Mouse (Mus musculus) ovary, postnatal 10 days (tissue): Measurements from ENCODE around the gene 4930447F04Rik.

ENCODE experiments used
- DNase-seq: peaks from one replicate; pipeline ENCODE4 v3.0.0; 2022; ENCODE audit warnings: low spot score

4930447F04Rik gene

DNA sequence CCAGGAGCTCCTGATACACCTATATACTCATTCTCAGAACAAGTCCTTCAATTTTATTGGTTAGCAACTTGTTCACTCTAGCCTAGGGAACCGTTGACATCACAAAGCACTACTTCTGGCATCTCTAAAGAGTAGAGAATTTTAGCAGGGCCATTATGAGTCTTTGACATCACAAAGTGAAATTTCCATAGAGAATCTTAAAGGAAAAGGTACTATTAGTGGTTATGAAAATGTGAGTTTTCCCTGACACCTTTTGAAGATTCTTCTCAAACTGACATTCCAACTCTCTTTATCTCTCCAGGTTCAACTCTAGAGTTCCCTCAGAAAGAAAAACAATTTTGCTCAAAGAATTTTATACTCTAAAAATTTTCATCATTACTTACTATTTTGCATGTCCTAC is at the start of gene 4930447F04Rik:
4930447F04Rik (minus strand) TSS at position 101 of the 400 bp plus-strand sequence.
- DNase-seq = no peak
